In the genomic region with DNA sequence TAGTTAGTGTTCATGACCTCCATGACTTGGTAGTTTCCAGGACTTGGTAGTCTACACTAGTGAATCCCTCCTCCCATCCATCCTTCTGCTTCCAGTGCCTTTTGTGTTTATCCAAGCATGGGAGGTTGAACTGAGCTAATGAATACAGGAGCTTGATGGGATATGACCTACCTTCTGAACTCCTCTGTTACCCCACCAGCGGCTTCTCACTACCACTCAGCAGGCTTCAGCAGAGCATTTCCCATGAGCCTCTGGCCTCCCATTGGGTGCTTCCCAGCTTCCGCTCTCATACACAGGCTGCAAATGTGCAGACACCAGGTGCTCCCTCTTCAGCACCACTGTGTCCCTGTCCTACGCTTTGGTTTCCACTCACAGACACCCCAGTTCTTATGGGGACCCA, we compare ENCODE assay signal across 20 mouse cellular contexts. TPM values are rescaled to one million over a fixed set of nuclear protein-coding genes. Genes with fewer than 3 reads are reported as not detected.
A peak's percentile ranks its signal among the peaks of the same experiment; 100 is the strongest.
DNase-seq lines count a peak whose midpoint lies in the region; ATAC-seq lines count a peak whose summit lies in the region.
"Had no signal": no experiment of that assay in that cellular context is flagged by ENCODE, and none has a peak within 500 bp of the region (broad histone marks: within the 10 kb centered on the region; RNA-seq: fewer than 3 reads in every experiment).

No protein-coding gene starts in this region.

- no peaks in the 10 kb centered on the region for H3K9me3 ChIP-seq in hindbrain, embryonic 13.5 days
- H3K9me3 ChIP-seq in hindbrain, embryonic 11.5 days (ENCODE audit: control insufficient read depth, low read length), result no peaks in the 10 kb centered on the region
- no peaks in the 10 kb centered on the region; the same call in 1 of the 2 replicates for H3K9me3 ChIP-seq in kidney, embryonic 16.5 days (ENCODE audit: low read length)
- no peaks in the 10 kb centered on the region for H3K9me3 ChIP-seq in kidney, embryonic 14.5 days (ENCODE audit: control insufficient read depth, low read length)
- H3K9me3 ChIP-seq in hindbrain, embryonic 16.5 days (ENCODE audit: control insufficient read depth, low read length), result no peaks in the 10 kb centered on the region
- H3K9me3 ChIP-seq in neural tube, embryonic 15.5 days (replicated peaks), result no peaks in the 10 kb centered on the region
- H3K9me3 ChIP-seq: embryonic facial prominence, embryonic 10.5 days; forebrain, embryonic 13.5 days; heart, embryonic 12.5 days had no signal

- 0 out of 2 replicates have a peak overlapping the region, but pooled peaks have one; percentile 5 for H3K27ac ChIP-seq in hindbrain, embryonic 13.5 days
- no peak overlapping the region for H3K27ac ChIP-seq in hindbrain, embryonic 11.5 days (ENCODE audit: low read depth, low read length)
- no peak overlapping the region for H3K27ac ChIP-seq in kidney, embryonic 16.5 days (ENCODE audit: low read length)
- no peak overlapping the region for H3K27ac ChIP-seq in kidney, embryonic 14.5 days (ENCODE audit: low read depth, low read length)
- no peak overlapping the region for H3K27ac ChIP-seq in hindbrain, embryonic 16.5 days (ENCODE audit: low read depth, low read length)
- peak overlapping the region; percentile 10 for H3K27ac ChIP-seq in neural tube, embryonic 15.5 days (replicated peaks)
- H3K27ac ChIP-seq: embryonic facial prominence, embryonic 10.5 days; forebrain, embryonic 13.5 days had no signal

- H3K4me2 ChIP-seq in hindbrain, embryonic 13.5 days, result no peak overlapping the region
- no peak overlapping the region for H3K4me2 ChIP-seq in hindbrain, embryonic 11.5 days (replicated peaks; ENCODE audit: low read depth, low read length)
- H3K4me2 ChIP-seq in kidney, embryonic 16.5 days (replicated peaks; ENCODE audit: low read depth, low read length), result no peak overlapping the region
- no peak overlapping the region for H3K4me2 ChIP-seq in kidney, embryonic 14.5 days (replicated peaks; ENCODE audit: low read depth, low read length)
- no peak overlapping the region for H3K4me2 ChIP-seq in hindbrain, embryonic 16.5 days (ENCODE audit: low read length)
- H3K4me2 ChIP-seq in neural tube, embryonic 15.5 days, result no peak overlapping the region
- H3K4me2 ChIP-seq: forebrain, embryonic 13.5 days; heart, embryonic 12.5 days had no signal

- DNase-seq in hindbrain, embryonic 11.5 days (ENCODE audit: low spot score), result no peak
- no peak for DNase-seq in thymus, postnatal 0 days (ENCODE audit: low spot score)
- DNase-seq: adrenal gland, adult 8-10 months; adrenal gland, postnatal 36 days; B cell, adult 2 months; cerebellum, adult 2 months; forebrain, postnatal 0 days; gastrocnemius, postnatal 14 days; heart, postnatal 36 days had no signal

- ATAC-seq in hindbrain, embryonic 13.5 days (ENCODE audit: low FRiP score), result peak; percentile 49; the same call in 1 of the 2 replicates
- ATAC-seq in hindbrain, embryonic 11.5 days (ENCODE audit: low FRiP score), result no peak
- ATAC-seq in kidney, embryonic 16.5 days (ENCODE audit: low FRiP score, low TSS enrichment), result peak; percentile 67
- ATAC-seq in kidney, embryonic 14.5 days (ENCODE audit: low FRiP score, low TSS enrichment), result no peak
- ATAC-seq in hindbrain, embryonic 16.5 days, result peak; percentile 22; the same call in 1 of the 2 replicates
- ATAC-seq in neural tube, embryonic 15.5 days (ENCODE audit: low FRiP score), result peak; percentile 26
- ATAC-seq: CD4-positive, CD25-positive, alpha-beta regulatory T cell, adult 4 months had no signal

- H3K36me3 ChIP-seq in hindbrain, embryonic 13.5 days, result no peaks in the 10 kb centered on the region
- H3K36me3 ChIP-seq in hindbrain, embryonic 11.5 days (ENCODE audit: control insufficient read depth, insufficient read depth, low read length), result no peaks in the 10 kb centered on the region
- no peaks in the 10 kb centered on the region for H3K36me3 ChIP-seq in kidney, embryonic 16.5 days (ENCODE audit: insufficient read depth, low read length)
- H3K36me3 ChIP-seq in kidney, embryonic 14.5 days (ENCODE audit: control insufficient read depth, insufficient read depth, low read length), result no peaks in the 10 kb centered on the region
- H3K36me3 ChIP-seq in hindbrain, embryonic 16.5 days (ENCODE audit: control insufficient read depth, insufficient read depth, low read length), result no peaks in the 10 kb centered on the region
- no peaks in the 10 kb centered on the region for H3K36me3 ChIP-seq in neural tube, embryonic 15.5 days
- H3K36me3 ChIP-seq: embryonic facial prominence, embryonic 10.5 days; G1E; heart, embryonic 12.5 days had no signal

- no peak overlapping the region for H3K9ac ChIP-seq in hindbrain, embryonic 13.5 days
- H3K9ac ChIP-seq in hindbrain, embryonic 11.5 days (ENCODE audit: low read depth, low read length), result no peak overlapping the region
- H3K9ac ChIP-seq in kidney, embryonic 16.5 days (replicated peaks; ENCODE audit: low read length), result no peak overlapping the region
- H3K9ac ChIP-seq in kidney, embryonic 14.5 days (ENCODE audit: low read depth, low read length), result no peak overlapping the region
- H3K9ac ChIP-seq in hindbrain, embryonic 16.5 days (ENCODE audit: low read depth, low read length), result no peak overlapping the region
- no peak overlapping the region for H3K9ac ChIP-seq in neural tube, embryonic 15.5 days (replicated peaks)
- H3K9ac ChIP-seq: forebrain, embryonic 13.5 days; forebrain, postnatal 0 days; heart, embryonic 12.5 days had no signal

- H3K4me3 ChIP-seq in hindbrain, embryonic 13.5 days, result no peak overlapping the region
- H3K4me3 ChIP-seq in hindbrain, embryonic 11.5 days (ENCODE audit: low read depth, low read length), result no peak overlapping the region
- H3K4me3 ChIP-seq in kidney, embryonic 16.5 days (ENCODE audit: low read length), result no peak overlapping the region
- H3K4me3 ChIP-seq in kidney, embryonic 14.5 days (ENCODE audit: low read length), result no peak overlapping the region
- H3K4me3 ChIP-seq in hindbrain, embryonic 16.5 days (ENCODE audit: low read length), result no peak overlapping the region
- H3K4me3 ChIP-seq in neural tube, embryonic 15.5 days (replicated peaks), result no peak overlapping the region
- H3K4me3 ChIP-seq: embryonic facial prominence, embryonic 10.5 days; forebrain, embryonic 13.5 days; heart, embryonic 12.5 days had no signal

- 81% methylated on average over 3 of the region's 3 CpGs for WGBS in hindbrain, embryonic 13.5 days
- WGBS in hindbrain, embryonic 11.5 days, result 84% methylated on average over 3 of the region's 3 CpGs
- 78% methylated on average over 3 of the region's 3 CpGs for WGBS in kidney, embryonic 16.5 days
- WGBS in kidney, embryonic 14.5 days, result 79% methylated on average over 3 of the region's 3 CpGs
- 73% methylated on average over 3 of the region's 3 CpGs for WGBS in hindbrain, embryonic 16.5 days
- 82% methylated on average over 3 of the region's 3 CpGs for WGBS in neural tube, embryonic 15.5 days

- no peaks in the 10 kb centered on the region for H3K27me3 ChIP-seq in hindbrain, embryonic 13.5 days
- no peaks in the 10 kb centered on the region for H3K27me3 ChIP-seq in hindbrain, embryonic 11.5 days (ENCODE audit: control insufficient read depth, insufficient read depth, low read length)
- no peaks in the 10 kb centered on the region for H3K27me3 ChIP-seq in kidney, embryonic 16.5 days (ENCODE audit: insufficient read depth, low read length)
- H3K27me3 ChIP-seq in kidney, embryonic 14.5 days (ENCODE audit: control insufficient read depth, insufficient read depth, low read length), result no peaks in the 10 kb centered on the region
- H3K27me3 ChIP-seq in hindbrain, embryonic 16.5 days (replicated peaks; ENCODE audit: control insufficient read depth, insufficient read depth, low read length), result no peaks in the 10 kb centered on the region
- no peaks in the 10 kb centered on the region for H3K27me3 ChIP-seq in neural tube, embryonic 15.5 days (replicated peaks)
- H3K27me3 ChIP-seq: forebrain, embryonic 13.5 days; heart, embryonic 12.5 days had no signal

- 0 out of 2 replicates have a peak, but pooled peaks cover 10% of the 10 kb centered on the region for H3K4me1 ChIP-seq in hindbrain, embryonic 13.5 days (replicated peaks)
- H3K4me1 ChIP-seq in hindbrain, embryonic 11.5 days (replicated peaks; ENCODE audit: control insufficient read depth, insufficient read depth, low read length), result no peaks in the 10 kb centered on the region
- no peaks in the 10 kb centered on the region for H3K4me1 ChIP-seq in kidney, embryonic 16.5 days (ENCODE audit: insufficient read depth, low read length)
- H3K4me1 ChIP-seq in kidney, embryonic 14.5 days (ENCODE audit: control insufficient read depth, insufficient read depth, low read length), result no peaks in the 10 kb centered on the region
- no peaks in the 10 kb centered on the region for H3K4me1 ChIP-seq in hindbrain, embryonic 16.5 days (ENCODE audit: control insufficient read depth, insufficient read depth, low read depth, low read length)
- H3K4me1 ChIP-seq in neural tube, embryonic 15.5 days, result peaks cover 5% of the 10 kb centered on the region; the same call in 1 of the 2 replicates
- H3K4me1 ChIP-seq: embryonic facial prominence, embryonic 10.5 days; forebrain, embryonic 13.5 days; heart, embryonic 12.5 days had no signal

RNA-seq across cellular contexts. Expression of gene Iqsec3, which starts 36.9 kb away (rescaled TPM):
- polyA plus RNA-seq in hindbrain, embryonic 13.5 days (2015; fragmentation: Nextera tagmentation; extraction: Ambion mirVana), result 11.8 and 12.0 TPM in 2 replicates
- 1.8 and 2.5 TPM in 2 replicates for polyA plus RNA-seq in hindbrain, embryonic 11.5 days (2014; fragmentation: Nextera tagmentation; extraction: Ambion mirVana)
- polyA plus RNA-seq in kidney, embryonic 16.5 days (2015; fragmentation: Nextera tagmentation; extraction: Ambion mirVana), result 0.04 and 0.09 TPM in 2 replicates
- polyA plus RNA-seq in kidney, embryonic 14.5 days (2014; fragmentation: Nextera tagmentation; extraction: Ambion mirVana), result 0.08 TPM in 1 of 2 replicates, not detected in the other
- 12.7 and 13.0 TPM in 2 replicates for polyA plus RNA-seq in hindbrain, embryonic 16.5 days (2015; fragmentation: Nextera tagmentation; extraction: Ambion mirVana)
- polyA plus RNA-seq in neural tube, embryonic 15.5 days (2015; fragmentation: Nextera tagmentation; extraction: Ambion mirVana), result 14.6 and 18.7 TPM in 2 replicates
- 0.01 TPM in 1 of 2 replicates, not detected in the other for polyA plus RNA-seq in thymus, postnatal 0 days (2015; fragmentation: Nextera tagmentation; extraction: Ambion mirVana)
- polyA plus RNA-seq: CD4-positive, CD25-positive, alpha-beta regulatory T cell, adult 4 months; G1E; heart, embryonic 12.5 days; heart, embryonic 16.5 days had no signal

Comparison
In these comparisons a context has a peak if more than half of its experiments do, and no peak if none do; other contexts are left out.
1. ATAC-seq: peak in hindbrain, embryonic 13.5 days (single experiment), kidney, embryonic 16.5 days (single experiment), hindbrain, embryonic 16.5 days (single experiment) and neural tube, embryonic 15.5 days (single experiment); none in hindbrain, embryonic 11.5 days (single experiment) and kidney, embryonic 14.5 days (single experiment).
2. H3K27ac ChIP-seq: peak in hindbrain, embryonic 13.5 days (single experiment) and neural tube, embryonic 15.5 days (single experiment); none in hindbrain, embryonic 11.5 days (single experiment), kidney, embryonic 16.5 days (single experiment), kidney, embryonic 14.5 days (single experiment) and hindbrain, embryonic 16.5 days (single experiment).